Mouse (Mus musculus): ENCODE measurements around the gene Prdx2.

DNA sequence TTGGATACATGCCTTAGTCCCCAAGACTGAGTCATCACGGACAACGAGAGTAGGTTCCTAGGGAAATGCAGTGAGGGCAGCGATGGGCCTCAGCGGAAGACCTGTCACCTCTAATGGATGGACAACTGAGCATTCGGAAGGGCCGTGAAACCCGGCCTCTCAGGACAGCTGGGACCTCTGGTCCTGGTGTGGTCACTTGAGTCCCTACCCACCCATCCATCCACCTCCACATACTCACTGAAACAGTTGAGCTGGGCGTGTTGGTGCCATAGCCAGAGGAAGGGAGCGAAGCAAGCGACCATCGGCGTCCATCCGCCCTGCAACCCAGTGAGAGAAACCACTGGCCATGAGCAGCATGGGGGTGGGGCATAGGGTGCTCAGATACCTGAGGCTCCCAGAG is 38.8 kb upstream of the Prdx2 start:
- TF ChIP-seq POLR2A (IDR thresholded peaks at IDR 0.05; ENCODE audit: control insufficient read depth, extremely low read depth, insufficient read depth, low read length, poor library complexity): no peak
- TF ChIP-seq CTCF (IDR thresholded peaks at IDR 0.05; ENCODE audit: borderline replicate concordance, control insufficient read depth, extremely low read depth, insufficient read depth, low read length, poor library complexity): no peak

Measured in thymus, adult 2 months (tissue).